Mouse (Mus musculus): ENCODE data around the gene Sohlh2. TPM values are rescaled to one million over a fixed set of nuclear protein-coding genes. Genes with fewer than 3 reads are reported as not detected.
A peak's percentile ranks its signal among the peaks of the same experiment; 100 is the strongest.

Sohlh2 gene
- polyA plus RNA-seq, 1 experiment from 2014 or later = 0.15 TPM

GRCm38 (mm10) chr3:55246618-55247272, 64.9 kb downstream of the Sohlh2 start:
- WGBS = 89% methylated on average over 12 of the region's 12 CpGs

GRCm38 (mm10) chr3:55248048-55248447, 66.2 kb downstream of the Sohlh2 start:
- ATAC-seq (ENCODE audit: low read depth) = no peak
- H3K27me3 ChIP-seq (replicated peaks; ENCODE audit: control insufficient read depth, insufficient read depth, low read length) = no peaks in the 10 kb centered on the region
- H3K27ac ChIP-seq (replicated peaks; ENCODE audit: low read depth, low read length) = no peak overlapping the region
- H3K4me1 ChIP-seq (ENCODE audit: control insufficient read depth, insufficient read depth, low read length) = peaks cover 6% of the 10 kb centered on the region; the same call in 1 of the 2 replicates
- 76% methylated on average over 3 of the region's 3 CpGs for WGBS
- no peak for DNase-seq (ENCODE audit: low spot score)
- H3K9me3 ChIP-seq (ENCODE audit: control insufficient read depth, low read length) = no peaks in the 10 kb centered on the region
- H3K4me2 ChIP-seq (ENCODE audit: low read depth, low read length) = no peak overlapping the region
- no peak overlapping the region for H3K4me3 ChIP-seq (ENCODE audit: low read depth, low read length)
- no peak overlapping the region for H3K9ac ChIP-seq (ENCODE audit: low read depth, low read length)
- peaks cover 12% of the 10 kb centered on the region for H3K36me3 ChIP-seq (ENCODE audit: control insufficient read depth, insufficient read depth, low read length)

More at GRCm38 (mm10) chr3:55246618-55247272, 64.9 kb downstream of the Sohlh2 start:
- Histone ChIP-seq H3K9ac (ENCODE audit: low read depth, low read length) (no peak overlapping the region), H3K27me3 (replicated peaks; ENCODE audit: control insufficient read depth, insufficient read depth, low read length) (no peaks in the 10 kb centered on the region), H3K4me3 (ENCODE audit: low read depth, low read length) (no peak overlapping the region), H3K4me2 (ENCODE audit: low read depth, low read length) (no peak overlapping the region), H3K4me1 (ENCODE audit: control insufficient read depth, insufficient read depth, low read length) (peaks cover 9% of the 10 kb centered on the region), H3K9me3 (ENCODE audit: control insufficient read depth, low read length) (no peaks in the 10 kb centered on the region), H3K27ac (replicated peaks; ENCODE audit: low read depth, low read length) (no peak overlapping the region), H3K36me3 (ENCODE audit: control insufficient read depth, insufficient read depth, low read length) (peaks cover 4% of the 10 kb centered on the region; the same call in 1 of the 2 replicates)
- DNase-seq (ENCODE audit: low spot score) = no peak
- no peak for ATAC-seq (ENCODE audit: low read depth)

GRCm38 (mm10) chr3:55248508-55248907, 66.7 kb downstream of the Sohlh2 start:
- Histone ChIP-seq H3K4me2 (ENCODE audit: low read depth, low read length) (no peak overlapping the region), H3K27me3 (replicated peaks; ENCODE audit: control insufficient read depth, insufficient read depth, low read length) (no peaks in the 10 kb centered on the region), H3K4me1 (ENCODE audit: control insufficient read depth, insufficient read depth, low read length) (peaks cover 2% of the 10 kb centered on the region; the same call in 1 of the 2 replicates), H3K9me3 (ENCODE audit: control insufficient read depth, low read length) (no peaks in the 10 kb centered on the region), H3K27ac (replicated peaks; ENCODE audit: low read depth, low read length) (no peak overlapping the region), H3K9ac (ENCODE audit: low read depth, low read length) (no peak overlapping the region), H3K36me3 (ENCODE audit: control insufficient read depth, insufficient read depth, low read length) (peaks cover 15% of the 10 kb centered on the region), H3K4me3 (ENCODE audit: low read depth, low read length) (no peak overlapping the region)
- peak; percentile 41; the same call in 1 of the 2 replicates for ATAC-seq (ENCODE audit: low read depth)
- peak; percentile 47 for DNase-seq (ENCODE audit: low spot score)
- WGBS = 68% methylated on average over 6 of the region's 6 CpGs

- Histone ChIP-seq H3K9me3 (ENCODE audit: control insufficient read depth, low read length) (no peaks in the 10 kb centered on the region), H3K27ac (replicated peaks; ENCODE audit: low read depth, low read length) (no peak overlapping the region; the same call in 1 of the 2 replicates), H3K27me3 (replicated peaks; ENCODE audit: control insufficient read depth, insufficient read depth, low read length) (no peaks in the 10 kb centered on the region), H3K9ac (ENCODE audit: low read depth, low read length) (no peak overlapping the region), H3K4me3 (ENCODE audit: low read depth, low read length) (no peak overlapping the region), H3K4me1 (ENCODE audit: control insufficient read depth, insufficient read depth, low read length) (no peaks in the 10 kb centered on the region), H3K4me2 (ENCODE audit: low read depth, low read length) (no peak overlapping the region), H3K36me3 (ENCODE audit: control insufficient read depth, insufficient read depth, low read length) (peaks cover 15% of the 10 kb centered on the region)
- ATAC-seq (ENCODE audit: low read depth) (peak; percentile 53; the same call in 1 of the 2 replicates), DNase-seq (ENCODE audit: low spot score) (peak; percentile 40)
- WGBS = 88% methylated on average over 2 of the region's 2 CpGs
Measured at GRCm38 (mm10) chr3:55250631-55251030, 68.8 kb downstream of the Sohlh2 start.

Small RNA genes lying within 50 kb of the gene (microRNA-seq; reads per million reads assigned to microRNA genes)
- not detected for gene Gm22029 (ENCODE audit: borderline number of aligned reads)

Other genes with a start within 250 kb of the Sohlh2 start
- gene Ccna1, start 126.5 kb upstream of the Sohlh2 start, polyA plus RNA-seq (2014; fragmentation: Nextera tagmentation; extraction: Ambion mirVana) = 2.2 and 5.1 TPM in 2 replicates
- gene Spg20, start 69.9 kb upstream of the Sohlh2 start, polyA plus RNA-seq (2014; fragmentation: Nextera tagmentation; extraction: Ambion mirVana) = 67.3 and 78.3 TPM in 2 replicates
- gene Ccdc169, start 44.7 kb upstream of the Sohlh2 start, polyA plus RNA-seq (2014; fragmentation: Nextera tagmentation; extraction: Ambion mirVana) = 0.09 and 0.22 TPM in 2 replicates
- 73.7 and 75.0 TPM in 2 replicates for gene Dclk1, start 60.3 kb downstream of the Sohlh2 start, polyA plus RNA-seq (2014; fragmentation: Nextera tagmentation; extraction: Ambion mirVana)